Mouse (Mus musculus) limb, embryonic 10.5 days (tissue): ENCODE results near the gene Ugt2a3. TPM values are rescaled to one million over a fixed set of nuclear protein-coding genes. Genes with fewer than 3 reads are reported as not detected.
"Not testable (repeated sequence)": the region's sequence is repeated elsewhere in the genome, so short reads cannot be mapped to it uniquely, and the experiment has no call there.

Experiments used
- DNase-seq: peaks from one replicate; pipeline ENCODE4 v3.0.0-alpha.2; 2017; ENCODE audit warnings: low spot score
- H3K27ac ChIP-seq: fragments of 300-500 bp; sonication (generic); 2 replicates; pipeline ENCODE4 v1.5.1; 2016; ENCODE audit warnings: mild to moderate bottlenecking
- H3K27me3 ChIP-seq: fragments of 300-500 bp; sonication (generic); 2 replicates; pipeline ENCODE4 v1.6.1; 2016; ENCODE audit warnings: low read depth, mild to moderate bottlenecking; ENCODE audit not compliant: poor library complexity, severe bottlenecking
- H3K36me3 ChIP-seq: fragments of 300-500 bp; sonication (generic); 2 replicates; pipeline ENCODE4 v1.6.1; 2016; ENCODE audit warnings: mild to moderate bottlenecking, moderate library complexity
- H3K4me1 ChIP-seq: fragments of 300-500 bp; sonication (generic); 2 replicates; pipeline ENCODE4 v1.6.1; 2016
- H3K4me3 ChIP-seq: fragments of 300-500 bp; sonication (generic); 2 replicates; pipeline ENCODE4 v1.5.1; 2016; ENCODE audit warnings: mild to moderate bottlenecking, moderate library complexity
- H3K9me3 ChIP-seq: fragments of 300-500 bp; sonication (generic); replicated peaks from 2 replicates; pipeline ENCODE4 v1.6.1; 2016; ENCODE audit warnings: mild to moderate bottlenecking
- WGBS: fragments of 180-500 bp; shearing (Covaris S2); methylation state at CpG from one replicate; pipeline ENCODE4 v1.1.7; 2016; 5-methylcytosine and 5-hydroxymethylcytosine counted together
- polyA plus RNA-seq: library from polyadenylated mRNA; unstranded; fragments of >200 nt; fragmentation: Nextera tagmentation; extraction: Ambion mirVana; gene quantifications from 2 replicates; pipeline ENCODE4 v1.2.1, GENCODE M21; 2016

Ugt2a3 gene
- polyA plus RNA-seq, 1 experiment from 2014 or later: not detected

DNA sequence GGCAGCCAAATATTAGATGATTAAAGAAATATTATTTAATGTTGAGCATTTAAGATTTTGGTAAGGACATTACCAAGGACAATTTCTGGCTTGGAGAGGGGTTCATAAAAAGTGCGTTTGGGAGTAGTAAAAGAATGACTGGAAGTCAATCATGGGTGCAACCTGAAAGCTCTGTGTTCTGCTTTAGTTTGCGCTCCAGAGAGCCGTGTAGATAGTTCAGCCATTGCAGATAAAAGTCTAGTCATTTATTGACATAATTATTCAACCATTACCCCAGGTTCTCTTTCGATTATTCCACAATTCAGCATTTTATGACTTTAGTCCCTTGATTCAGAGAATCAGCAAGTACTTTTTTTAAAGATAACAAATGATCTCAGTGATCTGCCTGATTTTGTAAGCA, 50.8 kb downstream of the Ugt2a3 start:
- not testable (repeated sequence) for H3K4me1 ChIP-seq, H3K36me3 ChIP-seq, H3K9me3 ChIP-seq, H3K27ac ChIP-seq, H3K27me3 ChIP-seq, DNase-seq, H3K4me3 ChIP-seq
- 89% methylated on average over 4 of the region's 4 CpGs for WGBS

GRCm38 (mm10) chr5:87275986-87276385, 61.0 kb downstream of the Ugt2a3 start:
- H3K36me3 ChIP-seq, H3K4me3 ChIP-seq, DNase-seq, H3K27me3 ChIP-seq, H3K27ac ChIP-seq, H3K4me1 ChIP-seq, H3K9me3 ChIP-seq: not testable (repeated sequence)
- WGBS: 90% methylated on average over 4 of the region's 4 CpGs

DNA sequence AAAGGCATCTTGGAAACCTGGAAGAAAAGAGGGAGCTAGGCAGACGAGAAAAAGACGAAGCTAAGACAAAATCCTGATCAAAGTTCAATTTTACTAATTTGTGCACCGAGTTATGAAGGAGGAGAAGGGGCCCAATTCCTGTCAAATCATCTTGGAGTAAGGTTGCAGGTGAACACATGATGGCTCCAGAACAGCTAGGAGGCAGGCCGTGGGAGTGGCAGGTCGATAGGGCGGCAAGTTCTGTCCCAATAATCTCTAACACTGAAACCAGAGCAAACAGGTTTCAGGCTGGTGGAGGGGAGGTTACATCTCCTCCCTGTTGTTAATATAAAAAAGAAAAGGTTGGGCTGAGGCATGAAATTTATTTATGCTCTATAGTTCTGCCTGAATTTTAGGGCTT, 61.4 kb downstream of the Ugt2a3 start:
- H3K4me3 ChIP-seq: no peak overlapping the region
- H3K27me3 ChIP-seq: no peaks in the 10 kb centered on the region
- no peaks in the 10 kb centered on the region for H3K36me3 ChIP-seq
- DNase-seq: no peak
- H3K4me1 ChIP-seq: no peaks in the 10 kb centered on the region
- H3K27ac ChIP-seq: no peak overlapping the region
- 93% methylated on average over 6 of the region's 6 CpGs for WGBS
- no peaks in the 10 kb centered on the region for H3K9me3 ChIP-seq

Other genes starting within 250 kb of the Ugt2a3 start
- not detected in 2 replicates for gene Ugt2b36, start 244.6 kb downstream of the Ugt2a3 start, polyA plus RNA-seq
- not detected in 2 replicates for gene Ugt2b5, start 196.9 kb downstream of the Ugt2a3 start, polyA plus RNA-seq
- gene Ugt2b37, start 82.4 kb downstream of the Ugt2a3 start, polyA plus RNA-seq: not detected in 2 replicates
- gene Ugt2b38, start 87.0 kb upstream of the Ugt2a3 start, polyA plus RNA-seq: not detected in 2 replicates
- not detected in 2 replicates for gene Ugt2a2, start 145.1 kb upstream of the Ugt2a3 start, polyA plus RNA-seq
- gene Gm43638, start 149.6 kb upstream of the Ugt2a3 start, polyA plus RNA-seq: not detected in 2 replicates
- not detected in 2 replicates for gene Ugt2a1, start 153.7 kb upstream of the Ugt2a3 start, polyA plus RNA-seq
- gene Sult1b1, start 201.0 kb upstream of the Ugt2a3 start, polyA plus RNA-seq: not detected in 2 replicates
- gene Sult1d1, start 231.8 kb upstream of the Ugt2a3 start, polyA plus RNA-seq: not detected in 2 replicates